In the genomic region with DNA sequence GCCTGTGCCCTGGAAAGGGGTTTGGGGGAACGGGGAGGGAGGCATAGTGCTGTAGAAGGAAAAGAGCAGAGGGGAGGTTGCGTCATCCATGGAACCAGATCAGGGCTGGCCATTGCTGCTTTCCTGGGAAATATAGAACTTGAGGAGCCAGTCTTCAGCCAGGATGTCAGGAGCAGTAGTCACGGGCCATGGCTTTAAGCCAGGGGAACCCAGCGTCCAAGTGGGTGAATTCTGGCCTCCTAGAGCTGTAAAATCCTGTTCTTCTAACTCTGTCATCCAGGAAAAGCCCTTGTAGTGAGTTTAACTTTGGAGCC, we compare ENCODE assay signal across 8 mouse cellular contexts. TPM values are rescaled to one million over a fixed set of nuclear protein-coding genes. Genes with fewer than 3 reads are reported as not detected.
A peak's percentile ranks its signal among the peaks of the same experiment; 100 is the strongest.
DNase-seq lines count a peak whose midpoint lies in the region; ATAC-seq and TF ChIP-seq lines count a peak whose summit lies in the region.

No protein-coding gene starts in this region.

- no peaks in the 10 kb centered on the region for H3K9me3 ChIP-seq in hindbrain, embryonic 14.5 days (ENCODE audit: control insufficient read depth, low read length)
- no peaks in the 10 kb centered on the region for H3K9me3 ChIP-seq in lung, embryonic 16.5 days (ENCODE audit: control insufficient read depth, low read length)

- no peak for TF ChIP-seq CTCF in C2C12 (IDR thresholded peaks at IDR 0.05; ENCODE audit: control insufficient read depth, insufficient read depth, insufficient read length)

- ATAC-seq in hindbrain, embryonic 14.5 days (ENCODE audit: low FRiP score): no peak
- ATAC-seq in lung, embryonic 16.5 days (ENCODE audit: low read depth): no peak
- ATAC-seq in megakaryocyte-erythroid progenitor cell, adult 5-6 weeks (replicated peaks; ENCODE audit: low FRiP score, low TSS enrichment, poor library complexity, severe bottlenecking): no peak

- no peaks in the 10 kb centered on the region for H3K79me3 ChIP-seq in C2C12 (ENCODE audit: low read depth)

- H3K27me3 ChIP-seq in C2C12 (ENCODE audit: control insufficient read depth, insufficient read depth, insufficient read length): peaks cover 6% of the 10 kb centered on the region
- H3K27me3 ChIP-seq in hindbrain, embryonic 14.5 days (ENCODE audit: control insufficient read depth, insufficient read depth, low read length): no peaks in the 10 kb centered on the region
- peaks cover 12% of the 10 kb centered on the region; the same call in 1 of the 2 replicates for H3K27me3 ChIP-seq in lung, embryonic 16.5 days (ENCODE audit: control insufficient read depth, insufficient read depth, low read depth, low read length)

- peak overlapping the region; percentile 79 for H3K27ac ChIP-seq in hindbrain, embryonic 14.5 days
- peak overlapping the region; percentile 40; the same call in 1 of the 2 replicates for H3K27ac ChIP-seq in lung, embryonic 16.5 days (ENCODE audit: low read length)

- H3K4me1 ChIP-seq in hindbrain, embryonic 14.5 days (replicated peaks; ENCODE audit: control insufficient read depth, insufficient read depth, low read length): peaks cover 71% of the 10 kb centered on the region
- H3K4me1 ChIP-seq in lung, embryonic 16.5 days (replicated peaks; ENCODE audit: control insufficient read depth, insufficient read depth, low read length): peaks cover 16% of the 10 kb centered on the region

- no peaks in the 10 kb centered on the region for H3K79me2 ChIP-seq in C2C12 (ENCODE audit: control insufficient read depth, insufficient read depth)

- H3K36me3 ChIP-seq in C2C12 (ENCODE audit: control insufficient read depth, insufficient read depth): no peaks in the 10 kb centered on the region
- H3K36me3 ChIP-seq in hindbrain, embryonic 14.5 days (replicated peaks; ENCODE audit: control insufficient read depth, insufficient read depth): no peaks in the 10 kb centered on the region
- H3K36me3 ChIP-seq in lung, embryonic 16.5 days (ENCODE audit: control insufficient read depth, insufficient read depth, low read length): no peaks in the 10 kb centered on the region

- DNase-seq in adrenal gland, postnatal 14 days: peak; percentile 37
- DNase-seq in adrenal gland, postnatal 4 days (ENCODE audit: low spot score in 2 of 2): no peak
- DNase-seq in hindbrain, embryonic 14.5 days (ENCODE audit: low spot score): no peak
- DNase-seq in thymus, postnatal 14 days: no peak
- no peak for DNase-seq in ovary, adult 18-20 months (ENCODE audit: low spot score)

- no peak overlapping the region for H3K4me3 ChIP-seq in C2C12 (ENCODE audit: insufficient read depth, poor library complexity, severe bottlenecking)
- H3K4me3 ChIP-seq in hindbrain, embryonic 14.5 days (replicated peaks; ENCODE audit: low read length): 0 out of 2 replicates have a peak overlapping the region, but pooled peaks have one; percentile 6
- no peak overlapping the region for H3K4me3 ChIP-seq in lung, embryonic 16.5 days (ENCODE audit: low read length)

- H3ac ChIP-seq in C2C12 (ENCODE audit: control insufficient read depth, insufficient read length, low read depth): no peak overlapping the region

- 39% methylated on average over 4 of the region's 4 CpGs for WGBS in hindbrain, embryonic 14.5 days
- WGBS in lung, embryonic 16.5 days: 22% methylated on average over 4 of the region's 4 CpGs

- H3K4me2 ChIP-seq in hindbrain, embryonic 14.5 days (replicated peaks): peak overlapping the region; percentile 44
- no peak overlapping the region for H3K4me2 ChIP-seq in lung, embryonic 16.5 days (ENCODE audit: low read depth, low read length)

- peak overlapping the region; percentile 45 for H3K9ac ChIP-seq in hindbrain, embryonic 14.5 days
- no peak overlapping the region for H3K9ac ChIP-seq in lung, embryonic 16.5 days (ENCODE audit: low read length)

TF ChIP-seq in C2C12, 6 proteins besides CTCF, POLR2A, EP300 and RAD21:
- TF ChIP-seq MAX (IDR thresholded peaks at IDR 0.05) (no peak), CEBPB (IDR thresholded peaks at IDR 0.05; ENCODE audit: low read depth) (peak; percentile 24), FOSL1 (IDR thresholded peaks at IDR 0.05; ENCODE audit: insufficient read depth, low read length, poor library complexity, severe bottlenecking) (no peak), MYOG (IDR thresholded peaks at IDR 0.05; ENCODE audit: control insufficient read depth, extremely low read depth, insufficient read length) (no peak), MYOD1 (IDR thresholded peaks at IDR 0.05; ENCODE audit: control insufficient read depth, insufficient read length, low read depth) (no peak)

RNA-seq across cellular contexts. Expression of a gene that starts 8.8 kb away (rescaled TPM):
- 0.07 and 0.41 TPM in 2 replicates for total RNA-seq in adrenal gland, postnatal 14 days (2021)
- under 1 TPM; 0.48 to 0.65 TPM for total RNA-seq in adrenal gland, postnatal 4 days (2021)
- under 0.01 TPM for polyA plus RNA-seq in C2C12 (2012; fragmentation: generic; extraction: Trizol)
- polyA plus RNA-seq in hindbrain, embryonic 14.5 days (2014; fragmentation: Nextera tagmentation; extraction: Ambion mirVana): 16.4 and 19.7 TPM in 2 replicates
- polyA plus RNA-seq in lung, embryonic 16.5 days (2015; fragmentation: Nextera tagmentation; extraction: Ambion mirVana): 0.10 and 0.15 TPM in 2 replicates
- total RNA-seq in megakaryocyte-erythroid progenitor cell, adult 5-6 weeks (2014; fragmentation: Nextera tagmentation): not detected in 2 replicates
- not detected in 2 replicates for total RNA-seq in megakaryocyte-erythroid progenitor cell, adult 5-6 weeks (2017)
